8 mouse cellular contexts compared by ENCODE assay signal in the genomic region with DNA sequence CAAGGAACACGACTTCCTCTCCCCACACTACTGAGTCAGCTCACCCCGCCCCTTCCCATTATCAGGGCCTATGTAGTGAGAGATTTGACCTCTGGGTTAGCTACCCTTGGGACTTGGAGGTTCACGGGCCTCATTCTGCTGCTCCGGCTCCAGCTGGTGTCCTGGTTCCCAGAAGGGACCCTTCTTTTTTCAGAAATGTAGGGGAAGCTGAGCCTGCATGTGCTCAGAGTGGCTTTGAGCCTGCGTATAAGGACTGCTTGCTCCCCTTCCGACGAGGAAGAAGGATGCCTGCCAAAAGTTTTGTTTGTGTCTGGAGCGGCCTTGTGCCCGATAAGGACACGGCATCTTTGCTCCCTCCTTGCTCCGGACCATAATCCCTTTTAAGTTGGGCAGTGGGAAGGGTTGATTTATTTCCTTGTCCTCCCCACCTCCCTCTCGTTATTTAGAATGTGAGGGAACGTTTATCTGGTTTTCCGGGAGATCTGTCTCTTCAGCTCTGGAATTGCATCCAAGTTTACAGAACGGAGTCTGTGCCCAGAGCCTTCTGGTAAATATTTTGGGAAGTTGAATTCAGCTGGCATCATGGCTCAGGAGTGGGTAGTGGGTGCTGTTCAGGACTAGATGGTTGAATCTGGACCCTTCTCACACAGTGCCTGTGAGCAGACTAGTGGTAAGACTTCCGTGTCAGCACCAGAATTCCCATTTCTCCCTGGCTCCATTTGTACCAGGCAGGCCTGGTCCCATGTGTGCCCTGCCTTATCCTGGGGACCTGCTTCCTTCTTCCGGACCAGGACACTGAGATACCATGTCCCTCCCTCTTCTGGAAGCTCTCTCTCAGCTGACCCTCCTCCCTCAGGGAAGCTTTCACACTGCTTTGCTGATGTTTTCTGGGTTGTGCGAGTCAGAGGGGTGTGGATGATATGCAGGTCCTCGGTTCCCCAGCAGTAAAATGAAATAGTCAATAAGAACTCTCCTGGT. TPM values are rescaled to one million over a fixed set of nuclear protein-coding genes. Genes with fewer than 3 reads are reported as not detected.
DNase-seq lines count a peak whose midpoint lies in the region; ATAC-seq and TF ChIP-seq lines count a peak whose summit lies in the region.

No protein-coding gene starts in this region.

- WGBS in hindbrain, embryonic 12.5 days, result 75% methylated on average over 19 of the region's 19 CpGs
- 58% methylated on average over 19 of the region's 19 CpGs for WGBS in hindbrain, postnatal 0 days
- WGBS in heart, embryonic 13.5 days, result 47% methylated on average over 19 of the region's 19 CpGs
- WGBS in kidney, embryonic 15.5 days, result 29% methylated on average over 19 of the region's 19 CpGs
- WGBS in neural tube, embryonic 15.5 days, result 49% methylated on average over 19 of the region's 19 CpGs

- H3K27me3 ChIP-seq in hindbrain, embryonic 12.5 days, result no peaks in the 10 kb centered on the region
- H3K27me3 ChIP-seq in hindbrain, postnatal 0 days (ENCODE audit: insufficient read depth, low read length), result no peaks in the 10 kb centered on the region
- no peaks in the 10 kb centered on the region; the same call in 1 of the 2 replicates for H3K27me3 ChIP-seq in heart, embryonic 13.5 days (replicated peaks)
- H3K27me3 ChIP-seq in kidney, embryonic 15.5 days, result no peaks in the 10 kb centered on the region
- H3K27me3 ChIP-seq in neural tube, embryonic 15.5 days (replicated peaks), result no peaks in the 10 kb centered on the region

- peaks cover 6% of the 10 kb centered on the region; the same call in 1 of the 2 replicates for H3K36me3 ChIP-seq in hindbrain, embryonic 12.5 days
- no peaks in the 10 kb centered on the region for H3K36me3 ChIP-seq in hindbrain, postnatal 0 days (ENCODE audit: insufficient read depth, low read length)
- H3K36me3 ChIP-seq in heart, embryonic 13.5 days, result no peaks in the 10 kb centered on the region
- peaks cover 10% of the 10 kb centered on the region; the same call in 1 of the 2 replicates for H3K36me3 ChIP-seq in kidney, embryonic 15.5 days
- H3K36me3 ChIP-seq in neural tube, embryonic 15.5 days, result no peaks in the 10 kb centered on the region

- no peak for DNase-seq in hindbrain, postnatal 0 days (ENCODE audit: low spot score)
- no peak for DNase-seq in cerebellum, postnatal 4 days (ENCODE audit: low spot score in 2 of 2)
- DNase-seq in right cerebral cortex, postnatal 25 days, result no peak

- TF ChIP-seq CTCF in hindbrain, postnatal 0 days (IDR thresholded peaks at IDR 0.05; ENCODE audit: low read depth), result no peak

- no peak overlapping the region for H3K9ac ChIP-seq in hindbrain, embryonic 12.5 days
- H3K9ac ChIP-seq in hindbrain, postnatal 0 days (replicated peaks; ENCODE audit: low read length), result no peak overlapping the region
- 0 out of 2 replicates have a peak overlapping the region, but pooled peaks have one; percentile 5 for H3K9ac ChIP-seq in heart, embryonic 13.5 days
- H3K9ac ChIP-seq in kidney, embryonic 15.5 days, result no peak overlapping the region
- H3K9ac ChIP-seq in neural tube, embryonic 15.5 days (replicated peaks), result no peak overlapping the region

- H3K4me1 ChIP-seq in hindbrain, embryonic 12.5 days, result peaks cover 17% of the 10 kb centered on the region; the same call in 1 of the 2 replicates
- no peaks in the 10 kb centered on the region for H3K4me1 ChIP-seq in hindbrain, postnatal 0 days (ENCODE audit: insufficient read depth, low read length)
- peaks cover 46% of the 10 kb centered on the region for H3K4me1 ChIP-seq in heart, embryonic 13.5 days
- peaks cover 70% of the 10 kb centered on the region for H3K4me1 ChIP-seq in kidney, embryonic 15.5 days
- H3K4me1 ChIP-seq in neural tube, embryonic 15.5 days, result peaks cover 26% of the 10 kb centered on the region

- H3K27ac ChIP-seq in hindbrain, embryonic 12.5 days, result peak overlapping the region; percentile 24
- H3K27ac ChIP-seq in hindbrain, postnatal 0 days, result no peak overlapping the region
- H3K27ac ChIP-seq in heart, embryonic 13.5 days (replicated peaks), result peak overlapping the region; percentile 55
- H3K27ac ChIP-seq in kidney, embryonic 15.5 days, result peak overlapping the region; percentile 70
- H3K27ac ChIP-seq in neural tube, embryonic 15.5 days (replicated peaks), result peak overlapping the region; percentile 19; the same call in 1 of the 2 replicates

- no peak overlapping the region for H3K4me3 ChIP-seq in hindbrain, embryonic 12.5 days
- H3K4me3 ChIP-seq in hindbrain, postnatal 0 days (ENCODE audit: low read length), result no peak overlapping the region
- no peak overlapping the region for H3K4me3 ChIP-seq in heart, embryonic 13.5 days
- no peak overlapping the region for H3K4me3 ChIP-seq in kidney, embryonic 15.5 days (replicated peaks)
- no peak overlapping the region for H3K4me3 ChIP-seq in neural tube, embryonic 15.5 days (replicated peaks)

- no peaks in the 10 kb centered on the region for H3K9me3 ChIP-seq in hindbrain, embryonic 12.5 days (replicated peaks)
- no peaks in the 10 kb centered on the region for H3K9me3 ChIP-seq in hindbrain, postnatal 0 days (ENCODE audit: low read length)
- H3K9me3 ChIP-seq in heart, embryonic 13.5 days, result no peaks in the 10 kb centered on the region
- no peaks in the 10 kb centered on the region for H3K9me3 ChIP-seq in kidney, embryonic 15.5 days (replicated peaks)
- H3K9me3 ChIP-seq in neural tube, embryonic 15.5 days (replicated peaks), result no peaks in the 10 kb centered on the region

- ATAC-seq in hindbrain, embryonic 12.5 days (ENCODE audit: low FRiP score), result 0 out of 2 replicates have a peak, but pooled peaks have one; percentile 35
- ATAC-seq in hindbrain, postnatal 0 days, result no peak
- no peak for ATAC-seq in heart, embryonic 13.5 days (ENCODE audit: extremely low read depth, insufficient number of reproducible peaks, low FRiP score, low TSS enrichment)
- peak; percentile 43 for ATAC-seq in kidney, embryonic 15.5 days (replicated peaks; ENCODE audit: low FRiP score)
- no peak for ATAC-seq in neural tube, embryonic 15.5 days (ENCODE audit: low FRiP score)
- ATAC-seq in activated CD4-positive, CD25-positive, alpha-beta regulatory T cell, adult 4 months, result no peak

- H3K4me2 ChIP-seq in hindbrain, embryonic 12.5 days (replicated peaks), result no peak overlapping the region
- no peak overlapping the region for H3K4me2 ChIP-seq in hindbrain, postnatal 0 days (ENCODE audit: low read depth, low read length)
- H3K4me2 ChIP-seq in heart, embryonic 13.5 days, result no peak overlapping the region
- 0 out of 2 replicates have a peak overlapping the region, but pooled peaks have one; percentile 15 for H3K4me2 ChIP-seq in kidney, embryonic 15.5 days
- H3K4me2 ChIP-seq in neural tube, embryonic 15.5 days, result no peak overlapping the region

RNA-seq across cellular contexts. Expression of gene Nkd1, which starts 17.1 kb away (rescaled TPM):
- polyA plus RNA-seq in hindbrain, embryonic 12.5 days (2016; fragmentation: Nextera tagmentation; extraction: Ambion mirVana), result 106 and 111 TPM in 2 replicates
- total RNA-seq in hindbrain, postnatal 0 days (2014; rRNA removed), result 53.9 and 74.5 TPM in 2 replicates
- polyA plus RNA-seq in hindbrain, postnatal 0 days (2015; fragmentation: Nextera tagmentation; extraction: Ambion mirVana), result 51.1 and 52.2 TPM in 2 replicates
- polyA plus RNA-seq in heart, embryonic 13.5 days (2015; fragmentation: Nextera tagmentation; extraction: Ambion mirVana), result 16.1 and 18.6 TPM in 2 replicates
- polyA plus RNA-seq in kidney, embryonic 15.5 days (2015; fragmentation: Nextera tagmentation; extraction: Ambion mirVana), result 60.0 and 68.1 TPM in 2 replicates
- 39.5 and 40.2 TPM in 2 replicates for polyA plus RNA-seq in neural tube, embryonic 15.5 days (2015; fragmentation: Nextera tagmentation; extraction: Ambion mirVana)
- polyA plus RNA-seq in activated CD4-positive, CD25-positive, alpha-beta regulatory T cell, adult 4 months (2017; shearing (Covaris generic)), result not detected

Comparison
In these comparisons a context has a peak if more than half of its experiments do, and no peak if none do; other contexts are left out.
1. ATAC-seq: peak in hindbrain, embryonic 12.5 days (single experiment) and kidney, embryonic 15.5 days (single experiment); none in hindbrain, postnatal 0 days (single experiment), heart, embryonic 13.5 days (single experiment), neural tube, embryonic 15.5 days (single experiment) and activated CD4-positive, CD25-positive, alpha-beta regulatory T cell, adult 4 months (single experiment).
2. RNA of gene Nkd1, which starts 17.1 kb away (polyA plus RNA-seq): 106 to 111 TPM in hindbrain, embryonic 12.5 days, 60.0 to 68.1 TPM in kidney, embryonic 15.5 days, 51.1 to 52.2 TPM in hindbrain, postnatal 0 days, 39.5 to 40.2 TPM in neural tube, embryonic 15.5 days and 16.1 to 18.6 TPM in heart, embryonic 13.5 days; not detected in activated CD4-positive, CD25-positive, alpha-beta regulatory T cell, adult 4 months; every median in the first group is over 10 times any median in the second.